Mouse (Mus musculus): ENCODE results near the gene Kri1. TPM values are rescaled to one million over a fixed set of nuclear protein-coding genes. Genes with fewer than 3 reads are reported as not detected.
A peak's percentile ranks its signal among the peaks of the same experiment; 100 is the strongest.

Gene Kri1
- 18.0 and 18.1 TPM in 2 replicates for polyA plus RNA-seq (2015; fragmentation: Nextera tagmentation; extraction: Ambion mirVana)

DNA sequence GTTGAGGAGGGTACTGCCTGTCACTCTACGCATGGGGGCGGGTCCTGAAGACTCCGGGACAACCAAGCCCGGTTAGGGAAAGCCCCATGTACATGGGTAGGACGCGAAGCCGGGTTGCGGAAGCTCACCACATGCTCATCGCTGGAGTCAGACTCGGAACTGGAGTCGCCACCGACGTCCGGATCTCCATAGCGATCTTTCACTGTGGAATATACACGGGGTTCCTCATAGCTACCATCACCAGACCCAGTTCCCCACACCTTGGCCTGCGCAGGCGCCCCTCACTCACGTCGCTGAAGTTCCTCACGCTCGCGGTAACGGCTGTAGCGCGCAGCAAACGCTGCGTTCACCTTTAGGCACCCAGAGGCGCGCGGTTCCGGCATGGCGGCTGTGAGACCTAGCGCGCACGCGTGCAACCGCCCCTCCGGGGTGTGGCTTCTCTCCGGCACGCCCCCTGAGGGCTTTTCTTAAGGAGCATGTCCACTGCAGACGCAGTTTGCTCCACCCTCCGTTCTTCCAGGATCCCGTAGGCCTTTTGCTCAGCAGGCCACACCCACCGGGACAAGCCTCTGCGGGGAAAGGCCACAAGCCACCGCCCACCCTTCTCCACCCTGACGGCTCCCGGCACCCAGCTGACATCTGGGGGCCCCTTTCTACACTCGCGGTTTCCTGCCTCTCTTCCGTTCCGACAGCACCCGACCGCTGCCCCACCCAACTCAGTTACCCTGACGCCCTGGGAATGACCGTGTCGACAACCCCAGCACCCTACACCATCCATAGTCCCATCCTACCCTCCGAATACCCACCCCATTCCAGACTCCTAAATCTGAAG is at the start of gene Kri1:
Gene Kri1, minus strand, starts transcription at position 399 of the 832 bp plus-strand sequence.
- H3K4me2 ChIP-seq (replicated peaks) = peak within 1 kb of the TSS; percentile 74
- WGBS = under 1% methylated on average over 59 of the region's 59 CpGs
- H3K9me3 ChIP-seq = no peaks in the 10 kb centered on the region
- peak within 1 kb of the TSS; percentile 63 for H3K9ac ChIP-seq (replicated peaks)
- H3K36me3 ChIP-seq = peaks cover 20% of the 10 kb centered on the region
- peak within 1 kb of the TSS; percentile 70 for H3K4me3 ChIP-seq
- ATAC-seq (replicated peaks) = peak; percentile 83
- H3K27ac ChIP-seq (replicated peaks) = peak within 1 kb of the TSS; percentile 88
- peaks cover 42% of the 10 kb centered on the region for H3K4me1 ChIP-seq
- no peaks in the 10 kb centered on the region for H3K27me3 ChIP-seq

DNA sequence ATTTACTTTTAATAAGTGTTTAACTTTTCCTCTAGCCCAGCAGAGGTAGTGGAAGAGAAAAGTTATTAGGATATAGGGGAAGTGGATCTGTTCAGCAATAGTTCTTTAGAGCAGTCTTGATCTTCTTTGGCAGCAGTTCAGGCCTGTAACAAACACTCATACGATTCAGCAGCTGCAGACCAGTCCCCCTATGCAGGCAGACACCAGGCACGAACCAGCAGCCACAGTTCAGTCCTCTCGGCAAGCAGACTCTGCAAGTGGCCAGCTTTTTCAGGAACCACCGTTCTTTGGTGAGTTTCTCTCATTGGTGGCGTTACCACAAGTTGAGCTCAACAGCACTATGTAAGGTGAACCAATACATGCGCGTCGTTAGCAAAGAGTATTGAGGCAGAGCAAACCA is 48.7 kb upstream of the Kri1 start:
- Histone ChIP-seq H3K9ac (replicated peaks) (no peak overlapping the region), H3K9me3 (no peaks in the 10 kb centered on the region), H3K4me3 (no peak overlapping the region), H3K4me2 (replicated peaks) (no peak overlapping the region), H3K4me1 (peaks cover 10% of the 10 kb centered on the region; the same call in 1 of the 2 replicates), H3K27ac (replicated peaks) (no peak overlapping the region), H3K27me3 (no peaks in the 10 kb centered on the region), H3K36me3 (no peaks in the 10 kb centered on the region)
- no peak for ATAC-seq (replicated peaks)
- 78% methylated on average over 8 of the region's 8 CpGs for WGBS

DNA sequence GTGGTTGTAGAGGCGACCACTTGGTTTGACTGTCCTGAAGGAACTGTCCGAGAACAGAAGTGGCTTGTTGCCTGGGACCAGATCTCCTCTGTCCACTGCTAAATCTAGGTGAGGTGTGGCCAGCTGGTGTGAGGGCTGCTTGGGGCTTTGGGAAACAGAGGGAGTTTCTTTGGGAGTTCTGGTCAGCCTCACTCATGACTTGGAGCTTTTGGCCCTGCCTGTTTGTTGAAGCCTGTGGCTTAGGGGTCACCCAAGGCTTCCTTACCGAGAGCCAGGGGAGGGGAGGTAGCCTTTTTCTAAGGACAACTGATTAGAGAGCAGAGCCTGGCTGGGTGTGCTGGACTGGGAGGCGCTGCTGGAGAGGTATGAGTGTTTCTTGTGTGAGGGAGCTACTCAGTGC is 47.6 kb upstream of the Kri1 start:
- no peaks in the 10 kb centered on the region for H3K9me3 ChIP-seq
- H3K4me2 ChIP-seq (replicated peaks) = no peak overlapping the region
- no peak overlapping the region for H3K27ac ChIP-seq (replicated peaks)
- H3K36me3 ChIP-seq = no peaks in the 10 kb centered on the region
- H3K27me3 ChIP-seq = no peaks in the 10 kb centered on the region
- H3K4me3 ChIP-seq = no peak overlapping the region
- no peak for ATAC-seq (replicated peaks)
- 85% methylated on average over 4 of the region's 4 CpGs for WGBS
- no peak overlapping the region for H3K9ac ChIP-seq (replicated peaks)
- peaks cover 10% of the 10 kb centered on the region; the same call in 1 of the 2 replicates for H3K4me1 ChIP-seq

DNA sequence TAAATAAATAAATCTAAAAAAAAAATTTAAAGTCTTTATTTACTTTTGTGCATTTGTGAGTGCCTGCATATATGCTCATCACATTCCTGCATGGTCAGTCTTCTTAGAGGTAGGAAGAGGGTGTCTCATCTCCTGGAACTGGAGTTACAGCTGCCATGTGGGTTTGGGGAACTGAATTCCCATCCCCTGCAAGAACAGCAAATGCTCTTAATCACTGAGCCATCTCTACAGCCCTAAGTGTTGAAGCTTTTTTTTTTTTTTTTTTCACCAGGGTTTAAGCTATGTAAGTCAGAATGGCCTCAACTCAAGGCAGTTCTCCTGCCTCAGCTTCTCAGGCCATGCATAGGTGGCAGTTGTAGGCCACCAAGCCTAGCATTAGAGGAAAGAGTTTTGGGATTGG is 47.0 kb upstream of the Kri1 start:
- ATAC-seq (replicated peaks) = no peak
- Histone ChIP-seq H3K4me3 (no peak overlapping the region), H3K4me2 (replicated peaks) (no peak overlapping the region), H3K27ac (replicated peaks) (no peak overlapping the region), H3K9me3 (no peaks in the 10 kb centered on the region), H3K9ac (replicated peaks) (no peak overlapping the region), H3K36me3 (no peaks in the 10 kb centered on the region), H3K27me3 (no peaks in the 10 kb centered on the region), H3K4me1 (peaks cover 10% of the 10 kb centered on the region; the same call in 1 of the 2 replicates)

DNA sequence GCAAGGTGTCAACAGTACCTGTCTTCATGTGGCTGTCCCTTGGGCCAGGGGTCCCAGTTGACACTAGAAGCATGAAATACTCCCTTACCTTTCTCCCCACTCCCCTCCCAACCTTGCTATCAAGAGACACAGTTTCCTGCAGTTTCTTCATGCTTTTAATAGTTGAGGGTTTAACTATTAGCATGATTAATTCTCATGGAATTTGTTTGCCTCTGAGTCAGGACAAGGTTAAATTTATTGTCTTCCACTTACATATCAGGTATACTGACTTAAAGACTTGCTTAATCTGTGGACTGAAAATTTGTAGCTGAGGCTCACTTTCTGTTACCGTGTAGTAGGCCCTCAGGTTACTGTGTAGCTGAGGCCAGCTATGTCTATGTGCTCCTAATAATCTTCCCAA is 45.8 kb upstream of the Kri1 start:
- no peaks in the 10 kb centered on the region for H3K27me3 ChIP-seq
- no peak overlapping the region for H3K4me2 ChIP-seq (replicated peaks)
- H3K27ac ChIP-seq (replicated peaks) = no peak overlapping the region
- no peaks in the 10 kb centered on the region for H3K9me3 ChIP-seq
- WGBS = 95% methylated on average over 1 of the region's 1 CpGs
- no peaks in the 10 kb centered on the region for H3K36me3 ChIP-seq
- no peak for ATAC-seq (replicated peaks)
- H3K4me1 ChIP-seq = peaks cover 10% of the 10 kb centered on the region; the same call in 1 of the 2 replicates
- no peak overlapping the region for H3K9ac ChIP-seq (replicated peaks)
- no peak overlapping the region for H3K4me3 ChIP-seq

DNA sequence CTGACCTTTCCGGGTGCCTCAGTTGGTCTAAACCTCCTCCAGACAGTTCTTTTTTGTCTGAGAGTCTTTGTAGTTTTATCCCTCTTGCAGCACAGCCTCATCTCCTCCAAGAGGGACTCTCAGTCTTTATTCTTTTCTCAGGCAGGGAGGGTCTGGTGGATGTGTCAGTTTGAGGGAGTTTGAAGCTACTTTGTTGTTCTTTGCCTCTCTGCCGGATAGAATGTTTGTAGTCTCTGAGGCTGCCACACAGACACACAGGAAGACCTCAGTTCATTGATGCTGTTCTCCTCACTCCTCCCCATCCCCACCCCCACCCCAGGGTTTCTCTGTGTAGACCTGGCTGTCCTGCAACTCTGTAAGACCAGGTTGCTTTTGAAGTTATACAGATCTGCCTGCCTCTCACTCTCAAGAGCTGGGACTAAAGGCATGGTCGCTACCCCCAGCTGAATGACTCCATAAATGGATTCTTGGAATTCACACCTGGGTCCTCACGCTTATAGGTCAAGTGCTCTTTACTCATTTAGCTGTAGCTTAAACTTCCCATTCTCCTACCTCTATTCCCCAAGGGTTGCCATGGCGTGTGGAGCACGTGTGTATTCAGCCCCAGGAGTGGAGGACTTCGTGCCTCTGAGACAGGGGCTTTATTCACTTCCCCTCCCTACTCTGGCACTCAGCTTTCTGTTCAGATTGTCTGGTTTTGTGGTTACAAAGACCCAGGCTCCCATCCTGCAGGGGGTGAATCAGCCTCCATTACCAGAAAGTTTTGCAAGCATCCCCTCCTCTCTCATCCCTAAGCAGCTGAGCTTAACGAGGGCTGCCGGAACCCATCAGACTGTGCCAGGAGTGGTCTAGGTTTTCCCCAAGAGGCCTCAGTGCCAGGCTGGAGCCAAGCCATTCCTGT is 44.6 kb upstream of the Kri1 start:
- 22% methylated on average over 9 of the region's 9 CpGs for WGBS
- 0 out of 2 replicates have a peak overlapping the region, but pooled peaks have one; percentile 23 for H3K27ac ChIP-seq (replicated peaks)
- no peaks in the 10 kb centered on the region for H3K9me3 ChIP-seq
- ATAC-seq (replicated peaks) = no peak
- H3K4me2 ChIP-seq (replicated peaks) = no peak overlapping the region
- H3K4me1 ChIP-seq = peaks cover 10% of the 10 kb centered on the region; the same call in 1 of the 2 replicates
- no peaks in the 10 kb centered on the region for H3K27me3 ChIP-seq
- H3K9ac ChIP-seq (replicated peaks) = no peak overlapping the region
- H3K4me3 ChIP-seq = no peak overlapping the region
- no peaks in the 10 kb centered on the region for H3K36me3 ChIP-seq

DNA sequence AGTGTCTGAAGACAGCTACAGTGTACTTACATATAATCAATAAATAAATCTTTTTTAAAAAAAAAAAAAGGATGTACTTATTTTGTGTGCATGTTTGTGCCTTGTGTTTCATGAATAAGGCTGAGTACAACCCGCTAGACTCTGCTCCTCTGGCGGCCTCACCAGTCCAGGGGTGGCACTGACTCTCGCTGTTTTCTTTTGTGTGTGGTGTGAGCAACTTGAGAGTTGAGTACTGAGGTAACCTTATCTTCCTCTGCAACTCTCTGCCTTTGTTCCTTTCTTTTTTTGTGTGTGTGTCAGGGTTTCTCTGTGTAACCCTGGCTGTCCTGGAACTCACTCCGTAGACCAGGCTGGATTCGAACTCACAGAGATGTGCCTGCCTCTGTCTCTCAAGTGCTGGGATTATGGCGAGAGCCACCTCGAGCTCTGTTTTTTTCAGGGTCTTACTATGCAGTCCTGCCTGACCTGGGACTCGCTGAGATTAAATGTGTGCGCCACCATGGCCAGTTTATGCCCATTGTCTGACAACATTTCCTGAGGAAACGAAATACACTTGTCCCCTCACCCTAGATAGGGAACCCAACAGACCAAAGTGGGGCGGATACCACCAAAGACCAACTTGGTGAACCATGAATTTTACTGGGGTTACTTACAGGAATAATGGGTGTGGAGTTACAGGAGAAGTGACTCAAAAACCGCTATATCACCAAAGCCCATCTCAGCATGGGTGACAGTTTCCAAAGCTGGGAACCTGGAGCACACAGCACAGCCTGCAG is 43.8 kb upstream of the Kri1 start:
- no peak overlapping the region for H3K4me3 ChIP-seq
- ATAC-seq (replicated peaks) = no peak
- no peak overlapping the region for H3K9ac ChIP-seq (replicated peaks)
- 87% methylated on average over 12 of the region's 12 CpGs for WGBS
- H3K27me3 ChIP-seq = no peaks in the 10 kb centered on the region
- H3K36me3 ChIP-seq = no peaks in the 10 kb centered on the region
- no peaks in the 10 kb centered on the region for H3K9me3 ChIP-seq
- peaks cover 10% of the 10 kb centered on the region; the same call in 1 of the 2 replicates for H3K4me1 ChIP-seq
- H3K27ac ChIP-seq (replicated peaks) = no peak overlapping the region
- H3K4me2 ChIP-seq (replicated peaks) = no peak overlapping the region

DNA sequence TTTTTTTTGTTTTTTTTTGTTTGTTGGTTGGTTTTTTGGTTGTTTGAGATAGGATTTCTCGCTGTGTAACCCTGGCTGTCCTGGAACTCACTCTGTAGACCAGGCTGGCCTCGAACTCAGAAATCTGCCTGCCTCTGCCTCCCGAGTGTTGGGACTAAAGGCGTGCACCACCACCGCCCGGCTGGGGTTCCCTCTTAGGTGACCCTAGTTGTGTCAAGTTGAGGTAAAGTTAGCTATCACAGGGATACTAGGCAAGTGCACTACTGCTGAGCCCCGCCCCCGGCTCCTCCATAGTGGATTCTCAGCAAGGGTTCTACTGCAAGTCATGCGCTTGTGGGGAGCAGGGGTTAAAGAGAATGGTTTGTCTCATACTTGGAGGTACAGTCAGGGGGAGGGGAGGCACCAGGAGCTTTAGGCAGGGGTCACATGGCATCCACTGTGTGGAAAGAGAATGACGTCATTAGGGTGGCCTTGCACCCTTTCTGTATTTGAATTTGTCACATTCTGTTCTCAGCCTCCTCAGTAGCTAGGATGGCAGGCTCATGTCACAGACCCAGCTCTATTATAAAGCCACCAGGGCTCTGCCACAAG is 42.0 kb upstream of the Kri1 start:
- Histone ChIP-seq H3K27ac (replicated peaks) (no peak overlapping the region), H3K9ac (replicated peaks) (no peak overlapping the region), H3K9me3 (no peaks in the 10 kb centered on the region), H3K27me3 (no peaks in the 10 kb centered on the region), H3K36me3 (no peaks in the 10 kb centered on the region), H3K4me2 (replicated peaks) (no peak overlapping the region), H3K4me1 (peaks cover 10% of the 10 kb centered on the region; the same call in 1 of the 2 replicates), H3K4me3 (no peak overlapping the region)
- no peak for ATAC-seq (replicated peaks)
- 94% methylated on average over 10 of the region's 10 CpGs for WGBS

DNA sequence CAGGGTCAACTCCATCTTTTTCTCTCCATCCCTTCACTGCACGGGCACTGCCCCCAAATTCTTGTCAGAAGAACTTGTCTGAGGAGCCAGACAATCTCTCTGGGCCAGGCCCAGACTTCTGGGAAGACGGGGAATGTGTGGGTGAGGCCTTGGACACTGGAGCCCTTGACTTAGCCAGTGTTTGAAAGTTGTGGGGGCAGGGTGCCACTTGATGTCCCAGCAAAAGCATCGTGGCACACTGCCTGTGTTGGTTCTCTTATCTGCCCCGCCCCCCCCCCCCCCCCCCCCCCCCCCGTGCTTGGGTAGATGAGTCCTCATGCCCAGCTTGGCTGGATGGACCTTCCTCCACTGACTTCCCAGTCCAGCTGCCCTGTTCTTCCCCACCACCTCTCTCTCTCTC is 41.3 kb upstream of the Kri1 start:
- Histone ChIP-seq H3K27me3 (no peaks in the 10 kb centered on the region), H3K36me3 (no peaks in the 10 kb centered on the region), H3K4me3 (no peak overlapping the region), H3K4me1 (peaks cover 10% of the 10 kb centered on the region; the same call in 1 of the 2 replicates), H3K27ac (replicated peaks) (no peak overlapping the region), H3K4me2 (replicated peaks) (no peak overlapping the region), H3K9me3 (no peaks in the 10 kb centered on the region), H3K9ac (replicated peaks) (no peak overlapping the region)
- ATAC-seq (replicated peaks) = no peak
- WGBS = 84% methylated on average over 3 of the region's 5 CpGs

DNA sequence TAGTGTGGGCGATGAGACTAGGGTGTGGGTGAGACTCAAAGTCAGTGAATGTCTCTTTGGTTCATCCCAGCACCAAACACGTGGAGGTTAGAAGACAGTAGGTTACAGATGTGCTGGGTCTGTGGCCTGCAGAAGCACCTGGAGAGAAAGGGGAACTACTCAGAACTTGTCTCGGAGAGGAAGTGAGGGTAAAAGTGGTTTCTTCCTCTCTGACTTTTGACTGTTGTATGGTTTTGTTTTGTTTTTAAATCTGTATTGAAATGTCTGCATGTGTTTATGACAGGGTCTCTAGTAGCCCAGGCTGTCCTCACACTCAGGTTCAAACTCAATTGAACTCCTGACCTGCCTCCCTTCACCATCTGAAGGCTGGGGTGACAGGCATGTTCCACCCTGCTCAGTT is 40.3 kb upstream of the Kri1 start:
- Histone ChIP-seq H3K36me3 (no peaks in the 10 kb centered on the region), H3K4me1 (peaks cover 10% of the 10 kb centered on the region; the same call in 1 of the 2 replicates), H3K27ac (replicated peaks) (no peak overlapping the region), H3K9ac (replicated peaks) (no peak overlapping the region), H3K9me3 (no peaks in the 10 kb centered on the region), H3K4me3 (no peak overlapping the region), H3K27me3 (no peaks in the 10 kb centered on the region), H3K4me2 (replicated peaks) (no peak overlapping the region)
- no peak for ATAC-seq (replicated peaks)
- 81% methylated on average over 3 of the region's 3 CpGs for WGBS

DNA sequence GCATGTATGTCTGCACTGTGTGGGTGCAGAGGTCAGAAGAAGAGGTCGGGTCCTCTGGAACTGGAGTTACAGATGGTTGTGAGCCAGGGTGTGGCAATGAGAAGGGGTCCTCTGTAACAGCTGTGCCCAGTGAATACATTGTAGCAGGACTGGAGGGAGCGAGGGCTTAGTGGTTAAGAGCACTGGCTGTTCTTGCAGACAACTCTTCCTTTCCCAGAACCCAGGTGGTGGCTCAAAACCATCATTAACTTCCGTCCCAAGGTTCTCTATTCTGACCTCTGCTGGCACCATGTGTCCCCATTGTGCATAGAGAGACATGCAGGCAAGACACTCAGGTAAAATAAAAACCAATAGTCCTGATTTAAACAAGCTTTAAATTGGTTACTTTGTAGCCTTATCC is 39.8 kb upstream of the Kri1 start:
- peaks cover 6% of the 10 kb centered on the region; the same call in 1 of the 2 replicates for H3K4me1 ChIP-seq
- no peak for ATAC-seq (replicated peaks)
- H3K27me3 ChIP-seq = no peaks in the 10 kb centered on the region
- 83% methylated on average over 3 of the region's 3 CpGs for WGBS
- no peak overlapping the region for H3K9ac ChIP-seq (replicated peaks)
- no peak overlapping the region for H3K4me2 ChIP-seq (replicated peaks)
- no peak overlapping the region for H3K4me3 ChIP-seq
- H3K27ac ChIP-seq (replicated peaks) = no peak overlapping the region
- H3K9me3 ChIP-seq = no peaks in the 10 kb centered on the region
- no peaks in the 10 kb centered on the region for H3K36me3 ChIP-seq

All from forebrain, embryonic 15.5 days (tissue).